Mouse (Mus musculus) embryonic facial prominence, embryonic 11.5 days (tissue): Measurements from ENCODE around the gene Trak2. TPM values are rescaled to one million over a fixed set of nuclear protein-coding genes. Genes with fewer than 3 reads are reported as not detected.

Source experiments
- ATAC-seq: fragments of 200-750 bp; cut with Nextera tagmentation; replicated peaks from 2 replicates; pipeline ENCODE4 v1.8.0; 2017; ENCODE audit warnings: low read depth; ENCODE audit not compliant: insufficient number of reproducible peaks, low FRiP score, low TSS enrichment
- DNase-seq: peaks from one replicate; pipeline ENCODE4 v3.0.0-alpha.2; 2015; ENCODE audit warnings: low spot score
- H3K27ac ChIP-seq: fragments of 300-500 bp; sonication (generic); replicated peaks from 2 replicates; pipeline ENCODE4 v1.5.1; 2014; ENCODE audit warnings: mild to moderate bottlenecking, low read depth, low read length, control low read depth
- H3K27me3 ChIP-seq: fragments of 300-500 bp; sonication (generic); 2 replicates; pipeline ENCODE4 v1.6.1; 2014; ENCODE audit warnings: mild to moderate bottlenecking, low read length, moderate library complexity, mixed read lengths; ENCODE audit not compliant: control insufficient read depth, insufficient read depth
- H3K36me3 ChIP-seq: fragments of 300-500 bp; sonication (generic); replicated peaks from 2 replicates; pipeline ENCODE4 v1.6.1; 2014; ENCODE audit warnings: low read depth, mild to moderate bottlenecking, low read length, moderate library complexity, mixed read lengths; ENCODE audit not compliant: control insufficient read depth, insufficient read depth
- H3K4me1 ChIP-seq: fragments of 300-500 bp; sonication (generic); 2 replicates; pipeline ENCODE4 v1.6.1; 2014; ENCODE audit warnings: low read length, mixed read lengths; ENCODE audit not compliant: control insufficient read depth, insufficient read depth
- H3K4me2 ChIP-seq: fragments of 300-500 bp; sonication (generic); 2 replicates; pipeline ENCODE4 v1.6.1; 2014; ENCODE audit warnings: low read depth, mild to moderate bottlenecking, control low read depth, low read length, moderate library complexity
- H3K4me3 ChIP-seq: fragments of 300-500 bp; sonication (generic); 2 replicates; pipeline ENCODE4 v1.5.1; 2014; ENCODE audit warnings: low read depth, low read length, control low read depth
- H3K9ac ChIP-seq: fragments of 300-500 bp; sonication (generic); replicated peaks from 2 replicates; pipeline ENCODE4 v1.6.1; 2014; ENCODE audit warnings: mild to moderate bottlenecking, control low read depth, low read length
- H3K9me3 ChIP-seq: fragments of 300-500 bp; sonication (generic); replicated peaks from 2 replicates; pipeline ENCODE4 v1.6.1; 2016; ENCODE audit warnings: mild to moderate bottlenecking, low read length, inconsistent platforms, mixed read lengths; ENCODE audit not compliant: control insufficient read depth
- WGBS: fragments of 180-500 bp; shearing (Covaris S2); extraction: QIAGEN DNeasy Blood & Tissue Kit; methylation state at CpG from one replicate; pipeline ENCODE4 v1.1.7; 2014; 5-methylcytosine and 5-hydroxymethylcytosine counted together
- polyA plus RNA-seq: library from polyadenylated mRNA; unstranded; fragments of >200 nt; fragmentation: Nextera tagmentation; extraction: Ambion mirVana; gene quantifications from 2 replicates; pipeline ENCODE4 v1.2.1, GENCODE M21; 2014

The Trak2 gene
- polyA plus RNA-seq, 1 experiment from 2014 or later: 10.5 TPM

- WGBS: 67% methylated on average over 5 of the region's 5 CpGs
- no peak for ATAC-seq
- Histone ChIP-seq H3K9me3 (no peaks in the 10 kb centered on the region), H3K27me3 (no peaks in the 10 kb centered on the region), H3K4me1 (0 out of 2 replicates have a peak, but pooled peaks cover 4% of the 10 kb centered on the region), H3K4me2 (0 out of 2 replicates have a peak overlapping the region, but pooled peaks have one; percentile 7), H3K36me3 (no peaks in the 10 kb centered on the region), H3K4me3 (no peak overlapping the region), H3K9ac (no peak overlapping the region), H3K27ac (no peak overlapping the region; the same call in 1 of the 2 replicates)
- no peak for DNase-seq
These were observed 20.7 kb downstream of the Trak2 start for GRCm38 (mm10) chr1:58952526-58952925.

- Histone ChIP-seq H3K36me3 (no peaks in the 10 kb centered on the region), H3K27me3 (no peaks in the 10 kb centered on the region), H3K27ac (no peak overlapping the region), H3K9ac (no peak overlapping the region), H3K4me1 (0 out of 2 replicates have a peak, but pooled peaks cover 4% of the 10 kb centered on the region), H3K9me3 (no peaks in the 10 kb centered on the region), H3K4me2 (no peak overlapping the region), H3K4me3 (no peak overlapping the region)
- 34% methylated on average over 4 of the region's 4 CpGs for WGBS
- DNase-seq: no peak
- no peak for ATAC-seq
These were observed 21.4 kb downstream of the Trak2 start for GRCm38 (mm10) chr1:58951841-58952240.

- Histone ChIP-seq H3K9ac (no peak overlapping the region), H3K4me1 (0 out of 2 replicates have a peak, but pooled peaks cover 4% of the 10 kb centered on the region), H3K4me2 (no peak overlapping the region), H3K27ac (no peak overlapping the region), H3K27me3 (no peaks in the 10 kb centered on the region), H3K36me3 (no peaks in the 10 kb centered on the region), H3K4me3 (no peak overlapping the region), H3K9me3 (no peaks in the 10 kb centered on the region)
- WGBS: 19% methylated on average over 8 of the region's 8 CpGs
- ATAC-seq (no peak), DNase-seq (peak; percentile 70)
These were observed 22.2 kb downstream of the Trak2 start for GRCm38 (mm10) chr1:58950899-58951648.

GRCm38 (mm10) chr1:58949561-58950106 is 23.6 kb downstream of the Trak2 start:
- DNase-seq: no peak
- no peak overlapping the region for H3K27ac ChIP-seq
- H3K4me1 ChIP-seq: 0 out of 2 replicates have a peak, but pooled peaks cover 4% of the 10 kb centered on the region
- ATAC-seq: no peak
- no peak overlapping the region for H3K4me3 ChIP-seq
- H3K27me3 ChIP-seq: no peaks in the 10 kb centered on the region
- no peak overlapping the region for H3K4me2 ChIP-seq
- WGBS: 82% methylated on average over 6 of the region's 6 CpGs
- peaks cover 6% of the 10 kb centered on the region for H3K36me3 ChIP-seq
- no peaks in the 10 kb centered on the region for H3K9me3 ChIP-seq
- no peak overlapping the region for H3K9ac ChIP-seq

- 91% methylated on average over 9 of the region's 9 CpGs for WGBS
- H3K36me3 ChIP-seq: peaks cover 6% of the 10 kb centered on the region
- no peak overlapping the region for H3K9ac ChIP-seq
- H3K4me1 ChIP-seq: no peaks in the 10 kb centered on the region
- no peak for ATAC-seq
- no peaks in the 10 kb centered on the region for H3K27me3 ChIP-seq
- H3K27ac ChIP-seq: no peak overlapping the region
- no peak overlapping the region for H3K4me2 ChIP-seq
- H3K9me3 ChIP-seq: no peaks in the 10 kb centered on the region
- no peak overlapping the region for H3K4me3 ChIP-seq
- DNase-seq: no peak
These were observed 26.5 kb downstream of the Trak2 start for GRCm38 (mm10) chr1:58946718-58947117.

GRCm38 (mm10) chr1:58945960-58946670 is 27.1 kb downstream of the Trak2 start:
- DNase-seq: no peak
- H3K4me3 ChIP-seq: no peak overlapping the region
- no peaks in the 10 kb centered on the region for H3K9me3 ChIP-seq
- no peak overlapping the region for H3K9ac ChIP-seq
- no peaks in the 10 kb centered on the region for H3K4me1 ChIP-seq
- 84% methylated on average over 7 of the region's 7 CpGs for WGBS
- H3K27ac ChIP-seq: no peak overlapping the region
- peaks cover 6% of the 10 kb centered on the region for H3K36me3 ChIP-seq
- ATAC-seq: no peak
- no peak overlapping the region for H3K4me2 ChIP-seq
- no peaks in the 10 kb centered on the region for H3K27me3 ChIP-seq

- H3K4me2 ChIP-seq: no peak overlapping the region
- 98% methylated on average over 2 of the region's 2 CpGs for WGBS
- no peaks in the 10 kb centered on the region for H3K27me3 ChIP-seq
- no peak for ATAC-seq
- H3K9ac ChIP-seq: no peak overlapping the region
- H3K27ac ChIP-seq: no peak overlapping the region
- H3K36me3 ChIP-seq: peaks cover 6% of the 10 kb centered on the region
- H3K4me3 ChIP-seq: no peak overlapping the region
- DNase-seq: no peak
- H3K4me1 ChIP-seq: no peaks in the 10 kb centered on the region
- H3K9me3 ChIP-seq: no peaks in the 10 kb centered on the region
These were observed 27.7 kb downstream of the Trak2 start for GRCm38 (mm10) chr1:58945523-58945922.
